In genomic region chr5:75720091-75720940, GRCm38 (mm10) we compare ENCODE assay signal across 19 mouse cellular contexts.
DNase-seq lines count a peak whose midpoint lies in the region; ATAC-seq and TF ChIP-seq lines count a peak whose summit lies in the region.
"Had no signal": no experiment of that assay in that cellular context is flagged by ENCODE, and none has a peak within 500 bp of the region (broad histone marks: within the 10 kb centered on the region; RNA-seq: fewer than 3 reads in every experiment).

No protein-coding gene starts in this region.

- no peak overlapping the region for H3K4me3 ChIP-seq in forebrain, embryonic 14.5 days (ENCODE audit: low read depth, low read length)
- H3K4me3 ChIP-seq in forebrain, embryonic 11.5 days (ENCODE audit: low read depth, low read length): no peak overlapping the region
- H3K4me3 ChIP-seq in heart, postnatal 0 days (ENCODE audit: low read depth, low read length): no peak overlapping the region
- no peak overlapping the region for H3K4me3 ChIP-seq in heart, embryonic 11.5 days (ENCODE audit: low read depth, low read length)
- H3K4me3 ChIP-seq in midbrain, postnatal 0 days (ENCODE audit: low read depth, low read length): no peak overlapping the region
- H3K4me3 ChIP-seq in midbrain, embryonic 11.5 days (ENCODE audit: low read depth, low read length): no peak overlapping the region
- no peak overlapping the region for H3K4me3 ChIP-seq in gastrocnemius, adult 2 months
- H3K4me3 ChIP-seq: megakaryocyte, embryonic 14.5 days had no signal

- intact Hi-C loops in gastrocnemius, adult 2 months (cut with DNase I): no loop called here

- no peaks in the 10 kb centered on the region for H3K36me3 ChIP-seq in forebrain, embryonic 14.5 days (ENCODE audit: control insufficient read depth, insufficient read depth, low read length)
- H3K36me3 ChIP-seq in forebrain, embryonic 11.5 days (ENCODE audit: control insufficient read depth, insufficient read depth, low read length): no peaks in the 10 kb centered on the region
- H3K36me3 ChIP-seq in heart, postnatal 0 days (replicated peaks; ENCODE audit: control insufficient read depth, insufficient read depth, low read length): no peaks in the 10 kb centered on the region
- H3K36me3 ChIP-seq in heart, embryonic 11.5 days (ENCODE audit: control insufficient read depth, insufficient read depth, low read length): no peaks in the 10 kb centered on the region
- no peaks in the 10 kb centered on the region for H3K36me3 ChIP-seq in midbrain, postnatal 0 days (ENCODE audit: insufficient read depth, low read length)
- H3K36me3 ChIP-seq in midbrain, embryonic 11.5 days (ENCODE audit: control insufficient read depth, insufficient read depth, low read length): no peaks in the 10 kb centered on the region

- H3K27me3 ChIP-seq in forebrain, embryonic 14.5 days (replicated peaks; ENCODE audit: control insufficient read depth, insufficient read depth, low read length): no peaks in the 10 kb centered on the region
- H3K27me3 ChIP-seq in forebrain, embryonic 11.5 days (ENCODE audit: control insufficient read depth, insufficient read depth, low read length): no peaks in the 10 kb centered on the region
- no peaks in the 10 kb centered on the region for H3K27me3 ChIP-seq in heart, postnatal 0 days (ENCODE audit: control insufficient read depth, insufficient read depth, low read length)
- no peaks in the 10 kb centered on the region for H3K27me3 ChIP-seq in heart, embryonic 11.5 days (ENCODE audit: control insufficient read depth, insufficient read depth, low read length)
- H3K27me3 ChIP-seq in midbrain, postnatal 0 days (ENCODE audit: insufficient read depth, low read length): no peaks in the 10 kb centered on the region
- no peaks in the 10 kb centered on the region for H3K27me3 ChIP-seq in midbrain, embryonic 11.5 days (ENCODE audit: control insufficient read depth, insufficient read depth, low read length)
- H3K27me3 ChIP-seq: megakaryocyte, embryonic 14.5 days had no signal

- no peak overlapping the region for H3K9ac ChIP-seq in forebrain, embryonic 14.5 days (ENCODE audit: low read length)
- H3K9ac ChIP-seq in forebrain, embryonic 11.5 days (ENCODE audit: low read length): no peak overlapping the region
- no peak overlapping the region for H3K9ac ChIP-seq in heart, postnatal 0 days (replicated peaks; ENCODE audit: low read depth, low read length)
- H3K9ac ChIP-seq in heart, embryonic 11.5 days (ENCODE audit: low read depth, low read length): no peak overlapping the region
- no peak overlapping the region for H3K9ac ChIP-seq in midbrain, postnatal 0 days (replicated peaks; ENCODE audit: low read length, poor library complexity, severe bottlenecking)
- H3K9ac ChIP-seq in midbrain, embryonic 11.5 days (ENCODE audit: low read length): no peak overlapping the region

- H3K4me2 ChIP-seq in forebrain, embryonic 14.5 days (ENCODE audit: low read length): no peak overlapping the region
- no peak overlapping the region for H3K4me2 ChIP-seq in forebrain, embryonic 11.5 days (ENCODE audit: low read depth, low read length, severe bottlenecking)
- H3K4me2 ChIP-seq in heart, postnatal 0 days (ENCODE audit: low read depth, low read length): no peak overlapping the region
- no peak overlapping the region for H3K4me2 ChIP-seq in heart, embryonic 11.5 days
- no peak overlapping the region for H3K4me2 ChIP-seq in midbrain, postnatal 0 days (ENCODE audit: low read depth, low read length, poor library complexity, severe bottlenecking)
- H3K4me2 ChIP-seq in midbrain, embryonic 11.5 days: no peak overlapping the region
- H3K4me2 ChIP-seq: liver, embryonic 11.5 days had no signal

- 40% methylated on average over 15 of the region's 15 CpGs for WGBS in forebrain, embryonic 14.5 days
- WGBS in forebrain, embryonic 11.5 days: 71% methylated on average over 15 of the region's 15 CpGs
- 63% methylated on average over 15 of the region's 15 CpGs for WGBS in heart, postnatal 0 days
- 77% methylated on average over 15 of the region's 15 CpGs for WGBS in heart, embryonic 11.5 days (ENCODE audit: insufficient replicate concordance)
- 71% methylated on average over 15 of the region's 15 CpGs for WGBS in midbrain, postnatal 0 days
- 86% methylated on average over 15 of the region's 15 CpGs for WGBS in midbrain, embryonic 11.5 days

- no peak overlapping the region for H3K27ac ChIP-seq in forebrain, embryonic 14.5 days (ENCODE audit: low read depth, low read length)
- no peak overlapping the region for H3K27ac ChIP-seq in forebrain, embryonic 11.5 days (ENCODE audit: low read depth, low read length)
- H3K27ac ChIP-seq in heart, postnatal 0 days (ENCODE audit: low read depth): no peak overlapping the region
- no peak overlapping the region; the same call in 1 of the 2 replicates for H3K27ac ChIP-seq in heart, embryonic 11.5 days (ENCODE audit: low read depth, low read length)
- H3K27ac ChIP-seq in midbrain, postnatal 0 days (ENCODE audit: low read depth, low read length): no peak overlapping the region
- no peak overlapping the region for H3K27ac ChIP-seq in midbrain, embryonic 11.5 days (ENCODE audit: low read depth, low read length)
- no peak overlapping the region for H3K27ac ChIP-seq in gastrocnemius, adult 2 months
- H3K27ac ChIP-seq: stomach, postnatal 0 days had no signal

- H3K4me1 ChIP-seq in forebrain, embryonic 14.5 days (ENCODE audit: control insufficient read depth, insufficient read depth, low read length): peaks cover 23% of the 10 kb centered on the region
- no peaks in the 10 kb centered on the region for H3K4me1 ChIP-seq in forebrain, embryonic 11.5 days (replicated peaks; ENCODE audit: control insufficient read depth, insufficient read depth, low read length)
- H3K4me1 ChIP-seq in heart, postnatal 0 days (ENCODE audit: control insufficient read depth, insufficient read depth): 0 out of 2 replicates have a peak, but pooled peaks cover 7% of the 10 kb centered on the region
- H3K4me1 ChIP-seq in heart, embryonic 11.5 days (ENCODE audit: control insufficient read depth, insufficient read depth, low read length): peaks cover 10% of the 10 kb centered on the region
- no peaks in the 10 kb centered on the region for H3K4me1 ChIP-seq in midbrain, postnatal 0 days (ENCODE audit: insufficient read depth, low read length)
- H3K4me1 ChIP-seq in midbrain, embryonic 11.5 days (ENCODE audit: control insufficient read depth, insufficient read depth, low read length): no peaks in the 10 kb centered on the region

- DNase-seq in forebrain, embryonic 14.5 days (ENCODE audit: low spot score): peak; percentile 51
- no peak for DNase-seq in forebrain, embryonic 11.5 days (ENCODE audit: low spot score)
- DNase-seq in heart, postnatal 0 days (ENCODE audit: low spot score): peak; percentile 14
- no peak for DNase-seq in midbrain, postnatal 0 days (ENCODE audit: low spot score)
- DNase-seq in midbrain, embryonic 11.5 days (ENCODE audit: low spot score, missing footprints): no peak
- peak; percentile 53 for DNase-seq in retina, postnatal 1 day
- DNase-seq in gastrocnemius, adult 2 months: no peak
- DNase-seq: adrenal gland, postnatal 10 days; cerebellum, adult 11-12 months; cerebellum, postnatal 36 days; lung, adult 18-20 months; right cerebral cortex, adult 18-20 months had no signal

- H3K9me3 ChIP-seq in forebrain, embryonic 14.5 days (replicated peaks; ENCODE audit: control insufficient read depth, low read length): no peaks in the 10 kb centered on the region
- H3K9me3 ChIP-seq in forebrain, embryonic 11.5 days (ENCODE audit: control insufficient read depth, low read length): no peaks in the 10 kb centered on the region
- no peaks in the 10 kb centered on the region for H3K9me3 ChIP-seq in heart, postnatal 0 days (replicated peaks; ENCODE audit: control insufficient read depth, low read length)
- H3K9me3 ChIP-seq in heart, embryonic 11.5 days (replicated peaks; ENCODE audit: control insufficient read depth, low read length): no peaks in the 10 kb centered on the region
- H3K9me3 ChIP-seq in midbrain, postnatal 0 days (ENCODE audit: low read length): no peaks in the 10 kb centered on the region
- no peaks in the 10 kb centered on the region for H3K9me3 ChIP-seq in midbrain, embryonic 11.5 days (ENCODE audit: control insufficient read depth, low read length)

- peak; percentile 60; the same call in 1 of the 2 replicates for ATAC-seq in forebrain, embryonic 14.5 days
- no peak for ATAC-seq in forebrain, embryonic 11.5 days (replicated peaks; ENCODE audit: low FRiP score)
- ATAC-seq in heart, postnatal 0 days (ENCODE audit: insufficient read depth, low read depth): no peak; the same call in 1 of the 2 replicates
- ATAC-seq in heart, embryonic 11.5 days (replicated peaks; ENCODE audit: insufficient number of reproducible peaks, low FRiP score, low TSS enrichment): no peak
- 0 out of 2 replicates have a peak, but pooled peaks have one; percentile 27 for ATAC-seq in midbrain, postnatal 0 days (ENCODE audit: low FRiP score)
- ATAC-seq in midbrain, embryonic 11.5 days (ENCODE audit: low FRiP score): no peak
- ATAC-seq: activated CD4-positive, CD25-positive, alpha-beta regulatory T cell, adult 4 months; CD4-positive, CD25-positive, alpha-beta regulatory T cell, adult 4 months; intestine, postnatal 0 days had no signal

- no peak for TF ChIP-seq CTCF in heart, postnatal 0 days (IDR thresholded peaks at IDR 0.05; ENCODE audit: low read depth)
- no peak for TF ChIP-seq CTCF in midbrain, postnatal 0 days (IDR thresholded peaks at IDR 0.05)
- TF ChIP-seq CTCF in gastrocnemius, adult 2 months (IDR thresholded peaks at IDR 0.05): no peak

- no peak for TF ChIP-seq EP300 in heart, postnatal 0 days (IDR thresholded peaks at IDR 0.05; ENCODE audit: low read depth)

Comparison
In these comparisons a context has a peak if more than half of its experiments do, and no peak if none do; other contexts are left out.
1. ATAC-seq: peak in forebrain, embryonic 14.5 days (single experiment) and midbrain, postnatal 0 days (single experiment); none in forebrain, embryonic 11.5 days (single experiment), heart, postnatal 0 days (single experiment), heart, embryonic 11.5 days (single experiment) and midbrain, embryonic 11.5 days (single experiment).
2. DNase-seq: peak in forebrain, embryonic 14.5 days (single experiment), heart, postnatal 0 days (single experiment) and retina, postnatal 1 day (single experiment); none in forebrain, embryonic 11.5 days (single experiment), midbrain, postnatal 0 days (single experiment), midbrain, embryonic 11.5 days (single experiment) and gastrocnemius, adult 2 months (single experiment).